Mouse (Mus musculus): ENCODE results near the gene Grrp1.

The Grrp1 gene

GRCm38 (mm10) chr4:134245148-134245843, 8.6 kb downstream of the Grrp1 start, which contains the start of gene Zfp593:
Gene Zfp593 (minus strand): TSS chr4:134245592.
- in situ Hi-C loops (cut with MboI, MseI), result loop anchor here (5.0 kb wide), 1 partner anchor 47 kb away; no protein-coding TSS in a partner anchor

GRCm38 (mm10) chr4:134243516-134244250, 10.2 kb downstream of the Grrp1 start, which contains the start of gene E130218I03Rik:
Gene E130218I03Rik (plus strand): TSS chr4:134243662.
- in situ Hi-C loops (cut with MboI, MseI), result no loop called here

- in situ Hi-C loops (cut with MboI, MseI), result no loop called here
Observed at GRCm38 (mm10) chr4:134238686-134239085, 15.2 kb downstream of the Grrp1 start.

GRCm38 (mm10) chr4:134238279-134238651, 15.6 kb downstream of the Grrp1 start, which contains the start of gene Cnksr1:
Gene Cnksr1 (minus strand): TSS chr4:134238399.
- in situ Hi-C loops (cut with MboI, MseI), result no loop called here

- in situ Hi-C loops (cut with MboI, MseI), result no loop called here
Observed at GRCm38 (mm10) chr4:134237582-134238278, 16.2 kb downstream of the Grrp1 start.

- in situ Hi-C loops (cut with MboI, MseI), result no loop called here
Observed at GRCm38 (mm10) chr4:134234876-134235275, 19.0 kb downstream of the Grrp1 start.

- in situ Hi-C loops (cut with MboI, MseI), result no loop called here
Observed at GRCm38 (mm10) chr4:134230431-134230830, 23.5 kb downstream of the Grrp1 start.

GRCm38 (mm10) chr4:134227194-134227593, 26.7 kb downstream of the Grrp1 start, which contains the start of gene Catsper4:
Gene Catsper4 (minus strand): TSS chr4:134227383.
- in situ Hi-C loops (cut with MboI, MseI), result no loop called here

GRCm38 (mm10) chr4:134222793-134223600, 30.9 kb downstream of the Grrp1 start:
- in situ Hi-C loops (cut with MboI, MseI), result no loop called here

GRCm38 (mm10) chr4:134206488-134207053, 47.3 kb downstream of the Grrp1 start:
- in situ Hi-C loops (cut with MboI, MseI), result no loop called here

GRCm38 (mm10) chr4:134203340-134203896, 50.5 kb downstream of the Grrp1 start:
- in situ Hi-C loops (cut with MboI, MseI), result no loop called here

GRCm38 (mm10) chr4:134202904-134203303, 51.0 kb downstream of the Grrp1 start, which contains the start of gene Gm7534:
Gene Gm7534 (minus strand): TSS chr4:134203004.
- in situ Hi-C loops (cut with MboI, MseI), result no loop called here

All from T-helper 1 cell (primary cell).